ENCODE assay signal across 15 mouse cellular contexts in the genomic region with DNA sequence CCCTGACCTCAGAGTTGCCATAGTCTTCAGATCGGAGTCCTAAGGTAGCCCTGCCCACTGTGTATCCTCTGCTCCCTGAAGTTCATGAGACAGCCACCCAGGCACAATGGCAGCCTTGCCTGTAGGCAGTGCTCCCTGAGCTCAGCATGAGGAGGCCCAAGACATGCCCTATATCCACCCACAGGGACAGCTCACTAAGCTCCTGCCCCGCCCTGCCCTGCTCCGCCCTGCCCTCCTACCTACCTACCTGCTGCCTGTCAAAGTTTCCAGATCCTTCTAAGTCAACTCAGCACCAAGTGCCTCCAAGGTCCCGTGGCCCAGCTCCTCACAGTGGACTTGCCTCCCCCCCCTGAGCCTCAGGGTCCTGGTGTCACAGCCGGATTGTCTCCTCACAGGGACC.
"Had no signal": no experiment of that assay in that cellular context is flagged by ENCODE, and none has a peak within 500 bp of the region (broad histone marks: within the 10 kb centered on the region; RNA-seq: fewer than 3 reads in every experiment).

No protein-coding gene starts in this region.

- H3K36me3 ChIP-seq: liver, embryonic 13.5 days; midbrain, embryonic 12.5 days had no signal

- H3K4me2 ChIP-seq: liver, embryonic 13.5 days; midbrain, embryonic 12.5 days had no signal

- DNase-seq: kidney, adult 2 months; kidney, postnatal 25 days; layer of hippocampus, adult 9-11 months; left cerebral cortex, postnatal 4 days; liver, embryonic 13.5 days; lung, adult 2 months; lung, postnatal 14 days; thymus, adult 18-20 months; thymus, postnatal 36 days had no signal

- H3K9me3 ChIP-seq: liver, embryonic 13.5 days had no signal

- H3K27me3 ChIP-seq: liver, embryonic 13.5 days; midbrain, embryonic 12.5 days had no signal

- H3K4me1 ChIP-seq: liver, embryonic 13.5 days had no signal

- ATAC-seq: midbrain, embryonic 16.5 days had no signal

- H3K9ac ChIP-seq: liver, embryonic 13.5 days; midbrain, embryonic 12.5 days had no signal

- H3K27ac ChIP-seq: kidney, postnatal 0 days; layer of hippocampus, adult 2 months; liver, embryonic 13.5 days; macrophage; midbrain, embryonic 12.5 days had no signal

- H3K4me3 ChIP-seq: layer of hippocampus, adult 2 months; liver, embryonic 13.5 days; midbrain, embryonic 12.5 days; myocyte had no signal
